Mouse (Mus musculus) bone marrow, adult 2 months (tissue): ENCODE measurements around the gene Bsg. TPM values are rescaled to one million over a fixed set of nuclear protein-coding genes. Genes with fewer than 3 reads are reported as not detected.
A peak's percentile ranks its signal among the peaks of the same experiment; 100 is the strongest.

Source experiments
- H3K27ac ChIP-seq: fragments of 200-500 bp; 2 replicates; pipeline ENCODE4 v1.5.1; 2012; ENCODE audit warnings: low read depth, mild to moderate bottlenecking, control low read depth, inconsistent platforms, low read length; ENCODE audit not compliant: control insufficient read depth, poor library complexity, insufficient read depth
- H3K4me1 ChIP-seq: fragments of 200-500 bp; 2 replicates; pipeline ENCODE4 v1.6.1; 2011; ENCODE audit warnings: low read length; ENCODE audit not compliant: control insufficient read depth, insufficient read depth
- H3K4me3 ChIP-seq: fragments of 200-500 bp; replicated peaks from 2 replicates; pipeline ENCODE3; 2011; ENCODE audit warnings: mild to moderate bottlenecking, low read depth, low read length, control low read depth; ENCODE audit not compliant: control insufficient read depth
- CTCF ChIP-seq: fragments of 200-500 bp; IDR thresholded peaks from 2 replicates; pipeline ENCODE4 v1.5.1; 2011; ENCODE audit warnings: low read length, control low read depth; ENCODE audit not compliant: control insufficient read depth, insufficient read depth
- POLR2A ChIP-seq: fragments of 200-500 bp; IDR thresholded peaks from 2 replicates; pipeline ENCODE4 v1.6.1; 2011; ENCODE audit warnings: low read depth, mild to moderate bottlenecking, control low read depth, low read length, borderline replicate concordance; ENCODE audit not compliant: control insufficient read depth
- WGBS: fragments of 180-500 bp; shearing (Covaris S2); methylation state at CpG from one replicate; pipeline ENCODE4 v1.1.7; 2018; 5-methylcytosine and 5-hydroxymethylcytosine counted together
- polyA plus RNA-seq: library from polyadenylated mRNA; stranded (reverse); fragments of >200 nt; gene quantifications from 2 replicates; pipeline ENCODE4 v1.2.4, GENCODE M21; 2011; ENCODE audit warnings: low replicate concordance; ENCODE audit not compliant: missing spikeins, insufficient read depth, insufficient read length

The Bsg gene
- polyA plus RNA-seq, 1 experiment = 588 TPM

DNA sequence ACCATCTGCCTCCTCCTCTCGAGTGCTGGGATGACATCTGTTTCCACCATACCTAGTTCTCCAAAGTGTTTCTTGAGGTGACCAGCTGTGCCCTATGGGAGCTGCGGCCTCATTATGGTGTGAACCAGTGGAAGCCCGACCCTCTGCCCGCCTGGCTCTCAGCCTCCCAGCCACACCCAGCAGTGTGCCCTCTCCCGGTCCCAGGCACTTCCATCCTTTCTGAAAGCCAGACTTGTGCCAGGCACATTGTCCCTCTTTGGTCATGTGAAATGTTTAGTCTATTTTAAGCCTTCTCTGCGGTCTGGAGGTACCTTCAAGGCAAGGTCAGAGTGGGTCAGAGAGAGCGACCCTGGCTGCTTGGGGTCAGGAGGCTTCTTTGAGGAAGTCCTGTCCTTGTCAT is 19.4 kb downstream of the Bsg start:
- no peak overlapping the region for H3K27ac ChIP-seq
- H3K4me1 ChIP-seq = no peaks in the 10 kb centered on the region
- no peak overlapping the region for H3K4me3 ChIP-seq
- 70% methylated on average over 7 of the region's 7 CpGs for WGBS
- TF ChIP-seq POLR2A (no peak), CTCF (no peak)

DNA sequence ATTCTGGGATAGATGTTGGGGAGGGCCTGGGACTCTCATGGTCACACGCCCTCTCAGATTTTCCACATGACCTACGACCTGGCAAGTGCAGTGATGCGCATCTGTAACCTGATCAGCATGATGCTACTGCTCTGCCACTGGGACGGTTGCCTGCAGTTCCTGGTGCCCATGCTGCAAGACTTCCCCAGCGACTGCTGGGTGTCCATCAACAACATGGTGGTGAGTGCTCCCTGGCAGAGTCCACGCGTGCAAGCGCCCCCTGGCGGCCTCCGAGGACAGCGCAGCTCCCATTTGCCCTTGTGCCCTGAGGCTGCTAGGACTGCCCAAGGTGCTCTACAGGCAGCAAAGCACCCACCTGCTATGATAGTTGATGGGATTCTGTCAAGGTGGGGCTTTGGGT is 21.8 kb downstream of the Bsg start:
- TF ChIP-seq POLR2A (no peak), CTCF (peak; percentile 82)
- Histone ChIP-seq H3K27ac (no peak overlapping the region), H3K4me3 (no peak overlapping the region), H3K4me1 (no peaks in the 10 kb centered on the region)
- WGBS = 35% methylated on average over 11 of the region's 11 CpGs

DNA sequence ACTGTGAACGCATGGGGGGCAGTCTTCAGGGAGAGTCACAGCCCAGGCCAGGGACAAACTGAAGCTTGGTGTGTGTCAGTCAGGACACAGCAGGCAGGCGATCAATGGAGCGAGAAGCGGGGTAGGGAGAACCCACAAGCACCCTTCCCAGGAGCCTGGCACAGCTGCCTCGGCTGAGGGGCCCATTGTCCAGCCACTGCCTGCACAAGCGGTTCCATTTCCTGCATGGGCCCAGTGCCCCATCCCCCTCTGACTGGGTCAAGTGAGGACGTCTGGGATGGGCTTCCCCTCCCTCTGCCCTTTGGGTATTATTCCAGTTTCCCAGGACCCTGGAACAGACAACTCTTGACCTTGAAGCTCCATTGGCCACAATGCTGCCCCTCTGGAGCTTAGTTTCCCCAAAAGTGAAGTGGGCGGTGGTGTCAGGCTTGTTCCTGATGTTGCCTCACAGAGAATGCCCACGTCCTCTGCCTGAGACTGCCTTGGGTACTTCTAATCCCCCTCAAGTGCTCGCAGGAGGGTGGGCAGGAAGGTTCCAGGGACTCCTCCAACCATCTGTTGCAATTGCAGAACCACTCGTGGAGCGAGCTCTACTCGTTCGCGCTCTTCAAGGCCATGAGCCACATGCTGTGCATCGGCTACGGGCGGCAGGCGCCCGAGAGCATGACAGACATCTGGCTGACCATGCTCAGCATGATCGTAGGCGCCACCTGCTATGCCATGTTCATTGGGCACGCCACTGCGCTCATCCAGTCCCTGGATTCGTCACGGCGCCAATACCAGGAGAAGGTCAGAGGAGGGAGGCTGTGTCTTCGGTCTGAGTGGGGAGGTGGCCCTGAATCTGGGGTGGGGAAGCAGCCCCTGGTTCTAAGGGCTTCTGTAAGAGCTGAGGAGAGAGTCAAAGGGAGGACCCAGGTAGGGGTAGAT is 24.3 kb downstream of the Bsg start:
- Histone ChIP-seq H3K4me1 (no peaks in the 10 kb centered on the region), H3K4me3 (no peak overlapping the region), H3K27ac (no peak overlapping the region)
- 58% methylated on average over 28 of the region's 28 CpGs for WGBS
- TF ChIP-seq CTCF = no peak
- TF ChIP-seq POLR2A = no peak

DNA sequence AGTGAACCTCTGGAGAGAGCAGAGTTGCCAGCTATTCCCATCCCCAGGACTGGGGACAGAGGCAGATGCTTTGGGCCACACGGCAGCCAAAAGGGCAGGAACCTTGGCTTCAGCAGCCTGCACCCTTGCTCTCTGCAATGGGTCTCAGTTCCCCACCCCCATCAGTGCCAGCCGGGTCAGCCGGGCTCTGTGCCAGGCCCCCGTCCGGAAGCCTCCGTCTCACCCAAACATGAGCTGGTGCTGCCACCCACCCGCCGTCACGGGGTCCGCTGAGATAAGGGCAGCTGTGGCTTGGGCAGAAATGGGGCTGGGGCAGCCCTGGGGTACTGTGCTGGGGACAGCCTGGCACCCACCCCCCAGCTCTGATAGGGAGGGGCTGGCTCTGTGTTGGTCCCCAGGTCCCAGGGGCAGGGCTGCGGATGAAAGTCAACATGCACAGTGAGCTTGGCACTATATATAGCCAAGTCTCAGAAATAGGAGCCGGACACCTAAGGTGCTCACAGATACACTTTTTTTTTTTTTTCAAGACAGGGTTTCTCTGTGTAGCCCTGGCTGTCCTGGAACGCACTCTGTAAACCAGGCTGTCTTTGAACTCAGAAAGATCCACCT is 25.2 kb downstream of the Bsg start:
- 44% methylated on average over 13 of the region's 13 CpGs for WGBS
- H3K4me3 ChIP-seq = no peak overlapping the region
- TF ChIP-seq CTCF (no peak), POLR2A (no peak)
- H3K4me1 ChIP-seq = no peaks in the 10 kb centered on the region
- no peak overlapping the region for H3K27ac ChIP-seq

DNA sequence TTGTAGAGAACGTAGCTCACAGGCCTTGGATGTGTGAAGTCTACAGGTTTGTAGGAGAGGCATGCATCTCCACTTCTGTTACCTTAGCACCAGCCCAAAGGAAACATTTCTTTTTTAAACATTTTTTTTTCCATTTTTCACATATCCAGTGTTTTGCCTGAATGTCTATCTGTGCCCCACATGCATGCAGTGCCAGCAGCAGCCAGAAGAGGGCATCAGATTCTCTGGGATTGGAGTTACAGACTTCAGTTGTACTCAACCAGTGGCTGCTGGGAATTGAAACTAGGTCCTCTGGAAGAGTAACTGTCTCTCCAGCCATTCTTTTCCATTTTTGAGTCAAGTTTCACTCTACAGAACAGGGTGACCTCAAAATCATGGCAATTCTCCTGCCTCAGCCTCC is 28.2 kb downstream of the Bsg start:
- 89% methylated on average over 1 of the region's 1 CpGs for WGBS
- Histone ChIP-seq H3K4me3 (no peak overlapping the region), H3K27ac (no peak overlapping the region), H3K4me1 (no peaks in the 10 kb centered on the region)
- TF ChIP-seq CTCF (peak; percentile 65), POLR2A (no peak)

DNA sequence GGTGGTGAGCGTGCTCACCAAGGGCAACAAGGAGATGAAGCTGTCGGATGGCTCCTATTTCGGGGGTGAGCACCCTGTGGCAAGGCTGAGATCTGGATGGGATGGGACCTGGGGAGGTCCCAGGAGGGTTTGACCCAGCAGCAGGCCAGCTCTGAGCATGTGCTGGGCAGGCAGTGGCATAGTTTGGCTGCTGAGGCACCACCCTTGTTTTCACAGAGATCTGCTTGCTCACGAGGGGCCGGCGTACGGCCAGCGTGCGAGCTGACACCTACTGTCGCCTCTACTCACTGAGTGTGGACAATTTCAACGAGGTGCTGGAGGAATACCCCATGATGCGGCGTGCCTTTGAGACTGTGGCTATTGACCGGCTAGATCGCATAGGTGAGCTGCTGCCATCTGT is 29.6 kb downstream of the Bsg start:
- no peak for TF ChIP-seq CTCF
- TF ChIP-seq POLR2A = no peak
- Histone ChIP-seq H3K4me1 (no peaks in the 10 kb centered on the region), H3K27ac (no peak overlapping the region), H3K4me3 (no peak overlapping the region)
- 92% methylated on average over 15 of the region's 15 CpGs for WGBS

DNA sequence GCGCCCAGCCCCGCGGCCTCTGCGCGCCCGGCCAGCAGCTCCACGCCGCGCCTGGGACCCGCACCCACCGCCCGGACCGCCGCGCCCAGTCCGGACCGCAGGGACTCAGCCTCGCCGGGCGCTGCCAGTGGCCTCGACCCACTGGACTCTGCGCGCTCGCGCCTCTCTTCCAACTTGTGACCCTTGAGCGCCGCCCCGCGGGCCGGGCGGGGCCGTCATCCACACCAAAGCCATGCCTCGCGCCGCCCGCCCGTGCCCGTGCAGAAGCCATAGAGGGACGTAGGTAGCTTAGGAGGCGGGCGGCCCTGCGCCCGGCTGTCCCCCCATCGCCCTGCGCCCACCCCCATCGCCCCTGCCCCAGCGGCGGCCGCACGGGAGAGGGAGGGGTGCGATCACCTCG is 31.1 kb downstream of the Bsg start:
- no peaks in the 10 kb centered on the region for H3K4me1 ChIP-seq
- TF ChIP-seq CTCF = no peak
- no peak overlapping the region for H3K27ac ChIP-seq
- H3K4me3 ChIP-seq = no peak overlapping the region
- WGBS = 92% methylated on average over 52 of the region's 52 CpGs

DNA sequence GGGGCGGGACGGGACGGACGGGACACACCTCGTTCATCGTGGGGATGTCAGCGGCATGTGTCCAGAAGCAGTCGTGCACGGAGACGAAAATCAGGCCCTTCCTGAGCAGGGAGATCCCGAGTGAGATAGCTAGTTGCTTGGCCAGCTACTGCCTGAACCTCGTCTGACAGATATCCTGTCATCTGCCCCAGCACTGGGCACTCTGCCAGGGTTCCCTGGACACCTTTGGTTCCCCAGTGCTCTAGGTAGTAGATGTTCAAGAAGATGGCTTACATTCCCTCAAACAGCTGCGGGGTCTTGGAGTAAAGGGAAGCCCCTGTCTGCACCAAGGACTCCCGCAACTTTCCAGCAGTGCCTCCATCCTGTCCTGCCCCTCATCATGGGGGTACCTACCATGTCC is 32.4 kb downstream of the Bsg start:
- Histone ChIP-seq H3K4me3 (no peak overlapping the region), H3K27ac (no peak overlapping the region), H3K4me1 (no peaks in the 10 kb centered on the region)
- TF ChIP-seq CTCF (no peak), POLR2A (no peak)
- 86% methylated on average over 13 of the region's 14 CpGs for WGBS
